Mouse (Mus musculus) adrenal gland, postnatal 14 days (tissue): ENCODE measurements at regions not wholly inside any gene's neighbourhood (a gene's known extent, or its start where the extent isn't known, plus 50 kb on each side); places are given as distances from the start of the nearest gene placed in this dataset.
A peak's percentile ranks its signal among the peaks of the same experiment; 100 is the strongest.

ENCODE experiments used
- DNase-seq: peaks from one replicate; pipeline ENCODE4 v3.0.0; 2021; ENCODE audit warnings: mixed read lengths

- DNase-seq, result no peak
Observed at GRCm38 (mm10) chr14:106669281-106669680, 563.3 kb downstream of the Trim52 start.

GRCm38 (mm10) chr14:106677970-106678369 is 572.0 kb downstream of the Trim52 start:
- DNase-seq, result no peak

DNA sequence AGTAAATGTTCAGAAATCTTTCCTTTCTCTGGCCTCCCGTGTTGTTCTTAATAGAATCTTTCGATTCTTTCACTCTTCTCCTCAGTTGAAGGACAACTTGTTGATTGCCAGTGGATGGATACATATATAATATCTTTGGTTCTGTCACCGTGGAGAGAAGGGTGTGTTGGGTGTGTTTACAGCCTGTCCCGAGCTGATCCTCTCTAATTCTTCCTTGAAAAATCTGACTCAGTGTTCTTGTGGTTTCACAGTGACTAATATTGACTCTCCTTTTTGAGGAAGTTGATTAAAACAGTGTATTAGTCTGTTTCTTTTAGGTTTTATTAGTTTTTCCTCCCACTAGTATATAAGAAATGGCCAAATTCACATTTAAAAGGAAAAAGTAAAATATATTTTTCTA is 575.2 kb downstream of the Trim52 start:
- no peak for DNase-seq

GRCm38 (mm10) chr14:106687361-106687760 is 581.4 kb downstream of the Trim52 start:
- DNase-seq, result no peak

- DNase-seq, result no peak
Observed at GRCm38 (mm10) chr14:106714020-106714419, 608.0 kb downstream of the Trim52 start.

DNA sequence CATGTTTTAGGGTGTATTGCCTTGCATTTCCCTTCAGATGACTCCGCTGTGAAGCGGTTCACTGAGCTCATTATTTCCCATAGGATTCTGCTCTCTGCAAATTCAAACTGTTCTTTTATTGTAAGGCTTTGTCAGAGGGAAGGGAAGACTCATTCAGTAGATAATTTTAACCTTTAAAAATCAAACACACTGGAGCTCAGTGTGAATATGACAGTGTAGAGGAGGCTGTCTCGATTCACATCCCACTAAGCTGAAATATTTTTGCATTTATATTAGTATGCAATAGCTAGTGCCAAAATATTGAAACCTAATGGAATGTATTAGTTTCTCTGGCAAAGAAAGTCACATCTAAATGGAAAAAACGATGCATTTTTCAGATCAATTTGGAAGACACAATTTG is 627.8 kb downstream of the Trim52 start:
- DNase-seq, result no peak

GRCm38 (mm10) chr14:106740857-106741256 is 634.9 kb downstream of the Trim52 start:
- DNase-seq, result no peak

GRCm38 (mm10) chr14:106760150-106760549 is 654.2 kb downstream of the Trim52 start:
- DNase-seq, result no peak

GRCm38 (mm10) chr14:106763089-106763605 is 657.1 kb downstream of the Trim52 start:
- DNase-seq, result no peak

DNA sequence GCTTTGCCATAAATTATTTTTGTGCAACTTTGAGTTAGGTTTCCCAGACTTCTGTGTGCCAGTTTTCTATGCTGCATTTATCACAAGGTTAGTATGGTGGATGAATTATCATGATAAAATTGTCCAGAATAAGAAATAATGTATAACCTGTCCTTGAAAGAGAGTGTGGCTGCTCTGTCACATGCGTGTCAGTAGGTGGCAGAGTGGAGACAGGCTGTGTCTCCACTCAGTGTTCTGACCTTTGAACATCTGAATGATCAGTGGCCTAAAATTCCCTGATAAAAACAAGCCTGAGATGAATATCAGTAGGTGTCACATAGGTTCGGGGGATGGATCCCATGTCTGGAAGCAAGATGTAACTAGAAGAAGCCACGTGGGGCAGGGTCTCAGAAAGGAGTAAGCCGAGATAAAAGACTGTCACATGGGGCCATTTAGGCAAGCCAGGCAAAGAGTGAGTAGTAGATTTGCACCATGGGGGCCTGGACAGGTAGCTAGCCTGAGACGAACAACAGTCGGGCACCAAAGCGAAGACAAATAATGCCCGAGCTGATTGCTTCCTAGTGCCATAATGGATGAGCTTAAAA is 660.0 kb downstream of the Trim52 start:
- DNase-seq, result peak; percentile 8
